Mouse (Mus musculus) MEL-GATA-1-ER (cell line): ENCODE results near the gene Zfp820.
"Not testable (repeated sequence)": the region's sequence is repeated elsewhere in the genome, so short reads cannot be mapped to it uniquely, and the experiment has no call there.

Source experiments
- DNase-seq: peaks from one replicate; pipeline ENCODE4 v3.0.0-alpha.2; 2012; ENCODE audit warnings: low read depth; ENCODE audit errors: extremely low read depth

Gene Zfp820

GRCm38 (mm10) chr17:21845545-21846321 lies at the start of gene Zfp820:
Zfp820 (minus strand) TSS chr17:21845772.
- no peak for DNase-seq

GRCm38 (mm10) chr17:21871256-21871655 lies 25.7 kb upstream of the Zfp820 start:
- DNase-seq = no peak

- DNase-seq = not testable (repeated sequence)
Measured at GRCm38 (mm10) chr17:21846322-21846582, 680 bp upstream of the Zfp820 start.

GRCm38 (mm10) chr17:21838510-21838909 lies 7.1 kb downstream of the Zfp820 start:
- no peak for DNase-seq

- peak; percentile 2 for DNase-seq
Measured at GRCm38 (mm10) chr17:21801373-21801772, 44.2 kb downstream of the Zfp820 start.

- DNase-seq = no peak
Measured at GRCm38 (mm10) chr17:21792256-21792655, 53.3 kb downstream of the Zfp820 start.

- DNase-seq = no peak
Measured at GRCm38 (mm10) chr17:21770336-21770735, 75.2 kb downstream of the Zfp820 start.
